Mouse (Mus musculus): ENCODE data around the gene Alg12. TPM values are rescaled to one million over a fixed set of nuclear protein-coding genes. Genes with fewer than 3 reads are reported as not detected.

The Alg12 gene
- polyA plus RNA-seq, 1 experiment from 2014 or later: 8.8 TPM

DNA sequence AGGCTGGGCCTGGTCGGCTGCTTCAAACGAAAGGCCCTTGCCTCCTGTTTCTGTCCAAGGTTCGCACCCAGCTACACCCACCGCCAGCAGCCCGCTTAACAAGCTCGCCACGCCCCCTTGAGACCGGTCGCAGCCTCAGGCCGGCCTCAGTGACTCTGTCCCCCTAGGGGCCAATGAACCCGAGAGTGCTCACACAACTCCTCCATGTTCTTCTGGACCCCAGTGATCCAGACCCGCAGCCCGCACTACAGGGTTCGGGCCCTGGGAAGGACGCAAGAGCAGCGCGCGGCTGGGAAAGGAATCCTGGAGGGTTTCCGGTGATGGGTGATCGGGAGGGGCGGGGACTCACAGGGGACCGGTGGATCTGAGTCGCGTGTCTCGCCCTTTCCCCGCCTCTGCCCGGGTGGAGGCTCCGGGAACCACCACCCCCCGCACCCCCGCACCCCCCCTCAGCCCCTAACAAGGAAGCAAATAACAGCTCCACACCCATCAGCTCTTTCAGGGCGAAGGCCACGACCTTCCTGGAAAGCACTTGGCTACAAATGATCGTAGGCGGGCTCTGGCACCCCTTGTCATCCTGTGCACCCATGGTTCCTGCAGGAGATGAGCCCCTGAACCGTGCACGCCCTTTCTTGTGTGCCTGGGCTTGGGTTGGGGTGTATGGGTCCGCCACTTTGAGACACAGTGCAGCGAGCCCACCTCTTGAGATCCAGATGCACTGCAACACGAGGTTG is 18.2 kb upstream of the Alg12 start:
- Histone ChIP-seq H3K4me3 (replicated peaks; ENCODE audit: low read length) (peak overlapping the region; percentile 64), H3K27ac (ENCODE audit: low read length) (peak overlapping the region; percentile 47; the same call in 1 of the 2 replicates), H3K36me3 (ENCODE audit: control insufficient read depth, insufficient read depth) (no peaks in the 10 kb centered on the region), H3K9ac (replicated peaks; ENCODE audit: low read depth, low read length) (peak overlapping the region; percentile 75), H3K9me3 (ENCODE audit: control insufficient read depth, low read length) (no peaks in the 10 kb centered on the region), H3K4me2 (ENCODE audit: low read length) (peak overlapping the region; percentile 93), H3K27me3 (replicated peaks; ENCODE audit: control insufficient read depth, insufficient read depth, low read length) (no peaks in the 10 kb centered on the region), H3K4me1 (replicated peaks; ENCODE audit: control insufficient read depth, insufficient read depth, low read length) (peaks cover 23% of the 10 kb centered on the region)
- ATAC-seq: peak; percentile 79
- WGBS: under 1% methylated on average over 39 of the region's 39 CpGs

DNA sequence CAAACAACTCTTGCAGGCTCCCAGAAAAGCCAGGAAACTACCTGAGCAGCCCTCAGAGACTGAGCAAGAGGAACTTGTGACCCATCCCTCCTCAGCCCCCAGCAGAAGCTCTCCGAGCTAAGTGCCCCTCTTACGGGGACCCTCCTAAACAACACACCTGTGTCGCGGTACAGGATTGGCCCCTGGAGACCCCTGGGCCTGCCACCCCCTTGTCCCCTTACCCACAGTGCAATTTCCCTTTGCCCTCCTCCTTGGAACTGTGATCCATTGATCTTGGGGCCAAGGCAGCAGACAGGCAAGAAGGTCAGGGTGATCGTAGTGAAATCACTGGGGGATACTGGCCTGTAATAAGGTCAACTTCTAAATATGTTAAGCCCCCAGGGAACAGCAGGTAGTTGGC is 17.5 kb upstream of the Alg12 start:
- no peak for ATAC-seq
- Histone ChIP-seq H3K4me3 (replicated peaks; ENCODE audit: low read length) (peak overlapping the region; percentile 64), H3K4me1 (replicated peaks; ENCODE audit: control insufficient read depth, insufficient read depth, low read length) (peaks cover 23% of the 10 kb centered on the region), H3K27me3 (replicated peaks; ENCODE audit: control insufficient read depth, insufficient read depth, low read length) (no peaks in the 10 kb centered on the region), H3K9ac (replicated peaks; ENCODE audit: low read depth, low read length) (peak overlapping the region; percentile 75; the same call in 1 of the 2 replicates), H3K4me2 (ENCODE audit: low read length) (peak overlapping the region; percentile 93), H3K9me3 (ENCODE audit: control insufficient read depth, low read length) (no peaks in the 10 kb centered on the region), H3K36me3 (ENCODE audit: control insufficient read depth, insufficient read depth) (no peaks in the 10 kb centered on the region), H3K27ac (ENCODE audit: low read length) (no peak overlapping the region)
- 82% methylated on average over 5 of the region's 5 CpGs for WGBS

DNA sequence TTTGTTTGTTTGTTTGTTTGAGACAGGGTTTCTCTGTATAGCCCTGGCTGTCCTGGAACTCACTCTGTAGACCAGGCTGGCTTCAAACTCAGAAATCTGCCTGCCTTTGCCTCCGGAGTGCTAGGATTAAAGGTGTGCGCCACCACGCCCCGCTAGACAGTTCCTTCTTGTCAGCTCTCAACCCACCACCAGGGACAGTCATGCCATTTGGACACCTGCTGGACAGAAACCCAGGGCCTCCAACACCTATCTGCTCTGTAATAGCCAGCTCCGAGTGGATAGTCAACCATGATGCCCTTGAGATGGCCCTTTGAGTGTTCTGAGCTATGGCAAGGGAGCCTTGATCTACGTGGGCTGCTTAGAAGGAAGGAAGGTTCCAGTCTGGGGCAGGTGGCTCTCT is 16.9 kb upstream of the Alg12 start:
- Histone ChIP-seq H3K27me3 (replicated peaks; ENCODE audit: control insufficient read depth, insufficient read depth, low read length) (no peaks in the 10 kb centered on the region), H3K27ac (ENCODE audit: low read length) (no peak overlapping the region), H3K9me3 (ENCODE audit: control insufficient read depth, low read length) (no peaks in the 10 kb centered on the region), H3K4me2 (ENCODE audit: low read length) (no peak overlapping the region), H3K4me1 (replicated peaks; ENCODE audit: control insufficient read depth, insufficient read depth, low read length) (peaks cover 23% of the 10 kb centered on the region), H3K36me3 (ENCODE audit: control insufficient read depth, insufficient read depth) (no peaks in the 10 kb centered on the region), H3K9ac (replicated peaks; ENCODE audit: low read depth, low read length) (no peak overlapping the region), H3K4me3 (replicated peaks; ENCODE audit: low read length) (no peak overlapping the region)
- 82% methylated on average over 6 of the region's 6 CpGs for WGBS
- no peak for ATAC-seq

DNA sequence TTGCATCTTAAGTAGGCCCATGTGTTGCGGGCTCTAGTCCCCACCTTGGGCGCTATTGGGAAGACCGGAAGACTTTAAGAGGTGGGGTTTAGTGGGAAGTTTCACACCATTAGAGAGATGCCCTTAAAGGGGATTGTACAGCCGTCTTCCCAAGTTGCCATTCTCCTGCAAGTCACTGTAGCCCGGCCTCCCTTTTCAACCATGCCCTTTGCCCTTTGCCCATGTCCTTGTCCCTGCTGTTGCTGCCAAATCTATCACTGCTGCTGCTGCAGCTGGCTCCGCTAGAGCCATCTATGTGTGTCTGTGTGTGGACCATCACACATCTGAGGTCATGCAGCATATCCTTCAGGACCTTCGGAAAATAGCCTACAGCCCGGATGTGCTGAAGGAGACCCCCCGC is 13.4 kb upstream of the Alg12 start:
- Histone ChIP-seq H3K4me1 (replicated peaks; ENCODE audit: control insufficient read depth, insufficient read depth, low read length) (peaks cover 8% of the 10 kb centered on the region), H3K9me3 (ENCODE audit: control insufficient read depth, low read length) (no peaks in the 10 kb centered on the region), H3K4me2 (ENCODE audit: low read length) (no peak overlapping the region), H3K9ac (replicated peaks; ENCODE audit: low read depth, low read length) (no peak overlapping the region), H3K36me3 (ENCODE audit: control insufficient read depth, insufficient read depth) (no peaks in the 10 kb centered on the region), H3K27me3 (replicated peaks; ENCODE audit: control insufficient read depth, insufficient read depth, low read length) (no peaks in the 10 kb centered on the region), H3K27ac (ENCODE audit: low read length) (no peak overlapping the region), H3K4me3 (replicated peaks; ENCODE audit: low read length) (no peak overlapping the region)
- 85% methylated on average over 9 of the region's 9 CpGs for WGBS
- no peak for ATAC-seq

DNA sequence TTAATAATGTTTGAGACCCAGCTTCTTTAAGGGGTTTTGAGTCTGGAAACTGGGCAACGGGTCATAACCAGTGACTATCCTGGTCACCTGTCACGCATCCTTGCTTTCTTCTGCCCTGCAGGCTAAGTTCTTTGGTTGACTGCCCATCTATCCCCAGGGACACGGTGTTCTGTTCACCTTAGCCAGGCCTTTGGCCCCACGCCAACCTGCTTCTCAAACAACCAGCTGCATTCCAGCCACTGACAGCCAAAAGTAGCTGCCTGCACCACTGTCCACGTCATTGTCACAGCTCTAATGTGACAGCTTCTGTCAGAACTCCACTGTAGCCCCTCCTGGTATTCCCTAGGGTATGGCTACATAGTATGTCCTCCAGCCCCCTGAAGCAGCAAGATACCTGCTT is 12.4 kb upstream of the Alg12 start:
- H3K4me2 ChIP-seq (ENCODE audit: low read length): no peak overlapping the region
- no peak for ATAC-seq
- H3K36me3 ChIP-seq (ENCODE audit: control insufficient read depth, insufficient read depth): no peaks in the 10 kb centered on the region
- H3K27ac ChIP-seq (ENCODE audit: low read length): no peak overlapping the region
- no peaks in the 10 kb centered on the region for H3K9me3 ChIP-seq (ENCODE audit: control insufficient read depth, low read length)
- H3K27me3 ChIP-seq (replicated peaks; ENCODE audit: control insufficient read depth, insufficient read depth, low read length): no peaks in the 10 kb centered on the region
- no peak overlapping the region for H3K4me3 ChIP-seq (replicated peaks; ENCODE audit: low read length)
- no peaks in the 10 kb centered on the region for H3K4me1 ChIP-seq (replicated peaks; ENCODE audit: control insufficient read depth, insufficient read depth, low read length)
- WGBS: 57% methylated on average over 5 of the region's 5 CpGs
- H3K9ac ChIP-seq (replicated peaks; ENCODE audit: low read depth, low read length): no peak overlapping the region

DNA sequence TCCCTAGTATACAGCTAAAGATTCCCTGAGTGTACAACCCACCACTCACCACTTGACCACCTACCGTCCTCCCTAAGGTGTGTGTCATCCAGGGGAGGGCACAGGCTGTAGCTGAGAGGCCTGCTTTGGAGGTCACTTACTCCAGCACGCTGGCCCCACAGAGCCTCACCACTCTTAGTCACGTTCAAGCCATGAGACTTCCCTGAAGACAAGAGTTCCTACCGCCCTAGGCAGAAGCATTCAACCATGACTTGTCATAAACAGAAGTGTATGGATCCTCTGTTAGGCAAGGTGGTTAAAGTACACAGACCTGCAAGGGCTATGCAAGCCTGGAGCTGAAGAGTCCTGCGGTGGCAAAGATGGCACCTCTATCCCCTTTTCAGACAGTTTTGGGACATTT is 11.6 kb upstream of the Alg12 start:
- H3K4me3 ChIP-seq (replicated peaks; ENCODE audit: low read length): no peak overlapping the region
- 0 out of 2 replicates have a peak, but pooled peaks cover 4% of the 10 kb centered on the region for H3K36me3 ChIP-seq (ENCODE audit: control insufficient read depth, insufficient read depth)
- H3K27me3 ChIP-seq (replicated peaks; ENCODE audit: control insufficient read depth, insufficient read depth, low read length): no peaks in the 10 kb centered on the region
- no peak overlapping the region for H3K4me2 ChIP-seq (ENCODE audit: low read length)
- no peak overlapping the region for H3K9ac ChIP-seq (replicated peaks; ENCODE audit: low read depth, low read length)
- 87% methylated on average over 5 of the region's 5 CpGs for WGBS
- ATAC-seq: no peak
- H3K27ac ChIP-seq (ENCODE audit: low read length): no peak overlapping the region
- H3K9me3 ChIP-seq (ENCODE audit: control insufficient read depth, low read length): no peaks in the 10 kb centered on the region
- no peaks in the 10 kb centered on the region for H3K4me1 ChIP-seq (replicated peaks; ENCODE audit: control insufficient read depth, insufficient read depth, low read length)

DNA sequence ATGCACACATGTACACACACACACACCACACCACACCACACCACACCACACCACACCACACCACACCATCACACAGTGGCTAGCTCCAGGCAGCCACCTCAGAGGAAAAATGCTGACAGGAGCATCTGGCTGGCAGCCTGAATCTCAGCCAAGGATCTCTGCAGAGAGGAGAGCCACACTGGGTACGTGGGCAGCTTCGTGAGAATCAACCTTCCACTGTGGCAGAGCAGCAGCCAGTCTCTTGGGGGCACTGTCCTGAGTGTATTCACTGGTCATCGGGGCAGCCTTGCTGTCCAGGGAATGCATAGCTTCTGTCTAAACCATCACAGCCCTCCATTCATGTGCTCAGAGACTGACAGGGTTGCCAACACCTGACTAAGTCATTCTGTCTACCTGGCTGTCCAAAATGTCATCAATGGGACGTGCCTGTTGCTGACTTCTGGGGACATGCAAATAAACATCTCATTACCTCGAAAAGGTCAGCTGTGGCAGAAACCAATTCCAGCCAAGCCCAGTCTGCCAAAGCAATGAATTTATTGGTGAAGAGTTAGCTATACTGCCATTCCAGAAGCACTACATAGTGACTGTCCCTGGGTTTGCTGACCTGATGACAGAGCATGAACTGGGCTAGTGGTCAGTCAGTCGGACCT is 10.8 kb upstream of the Alg12 start:
- H3K9ac ChIP-seq (replicated peaks; ENCODE audit: low read depth, low read length): no peak overlapping the region
- ATAC-seq: no peak
- no peak overlapping the region for H3K4me3 ChIP-seq (replicated peaks; ENCODE audit: low read length)
- H3K9me3 ChIP-seq (ENCODE audit: control insufficient read depth, low read length): no peaks in the 10 kb centered on the region
- H3K27me3 ChIP-seq (replicated peaks; ENCODE audit: control insufficient read depth, insufficient read depth, low read length): no peaks in the 10 kb centered on the region
- 0 out of 2 replicates have a peak, but pooled peaks cover 7% of the 10 kb centered on the region for H3K36me3 ChIP-seq (ENCODE audit: control insufficient read depth, insufficient read depth)
- 76% methylated on average over 6 of the region's 6 CpGs for WGBS
- H3K27ac ChIP-seq (ENCODE audit: low read length): no peak overlapping the region
- no peaks in the 10 kb centered on the region for H3K4me1 ChIP-seq (replicated peaks; ENCODE audit: control insufficient read depth, insufficient read depth, low read length)
- no peak overlapping the region for H3K4me2 ChIP-seq (ENCODE audit: low read length)

DNA sequence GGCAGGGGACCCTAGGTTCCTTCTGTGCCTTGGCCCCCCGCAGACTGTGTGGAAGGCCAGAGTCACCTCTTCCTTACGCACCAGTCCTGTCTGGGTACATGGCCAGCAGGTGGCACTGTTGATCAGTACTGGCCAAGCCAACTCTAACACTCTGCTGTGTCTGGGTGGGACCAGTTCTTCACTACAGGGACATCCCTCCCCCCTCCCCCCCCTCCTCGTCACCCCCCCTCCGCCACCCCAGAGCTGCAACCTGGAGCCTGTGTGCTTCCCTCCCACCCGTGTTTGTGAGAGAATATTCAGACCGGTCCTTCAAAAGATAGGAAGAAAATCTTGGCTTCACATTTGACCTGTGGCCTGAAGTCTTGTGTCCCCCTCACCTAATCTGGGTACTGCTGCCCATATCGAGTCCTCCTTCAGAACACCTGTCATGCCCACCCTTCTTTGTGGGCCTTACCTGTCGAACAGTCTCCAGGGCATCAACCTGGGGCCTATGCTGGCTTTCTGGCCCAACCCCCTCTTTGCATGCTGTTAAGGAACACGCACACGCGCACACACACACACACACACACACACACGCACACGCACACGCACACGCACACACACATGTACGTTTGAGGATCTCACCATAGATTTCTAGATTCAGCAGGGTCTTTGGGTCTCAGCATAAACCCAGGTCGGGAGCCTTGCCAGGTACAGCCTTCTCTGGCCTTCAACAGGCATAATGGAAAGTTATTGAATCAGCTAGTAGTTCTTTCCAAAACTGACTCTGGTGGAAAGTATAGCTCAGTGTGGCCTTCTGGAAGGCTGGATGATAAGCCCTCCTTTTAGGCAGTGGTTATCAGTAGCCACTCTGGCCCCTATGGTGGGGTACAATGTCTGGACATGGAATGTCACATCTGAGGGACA is 9.9 kb upstream of the Alg12 start:
- Histone ChIP-seq H3K4me2 (ENCODE audit: low read length) (no peak overlapping the region), H3K27ac (ENCODE audit: low read length) (no peak overlapping the region), H3K4me1 (replicated peaks; ENCODE audit: control insufficient read depth, insufficient read depth, low read length) (no peaks in the 10 kb centered on the region), H3K4me3 (replicated peaks; ENCODE audit: low read length) (no peak overlapping the region), H3K9me3 (ENCODE audit: control insufficient read depth, low read length) (no peaks in the 10 kb centered on the region), H3K27me3 (replicated peaks; ENCODE audit: control insufficient read depth, insufficient read depth, low read length) (no peaks in the 10 kb centered on the region), H3K9ac (replicated peaks; ENCODE audit: low read depth, low read length) (no peak overlapping the region), H3K36me3 (ENCODE audit: control insufficient read depth, insufficient read depth) (0 out of 2 replicates have a peak, but pooled peaks cover 7% of the 10 kb centered on the region)
- peak; percentile 91 for ATAC-seq
- 57% methylated on average over 17 of the region's 17 CpGs for WGBS
